Mouse (Mus musculus): ENCODE results near the gene Syce2.
"Not testable (repeated sequence)": the region's sequence is repeated elsewhere in the genome, so short reads cannot be mapped to it uniquely, and the experiment has no call there.

The Syce2 gene

DNA sequence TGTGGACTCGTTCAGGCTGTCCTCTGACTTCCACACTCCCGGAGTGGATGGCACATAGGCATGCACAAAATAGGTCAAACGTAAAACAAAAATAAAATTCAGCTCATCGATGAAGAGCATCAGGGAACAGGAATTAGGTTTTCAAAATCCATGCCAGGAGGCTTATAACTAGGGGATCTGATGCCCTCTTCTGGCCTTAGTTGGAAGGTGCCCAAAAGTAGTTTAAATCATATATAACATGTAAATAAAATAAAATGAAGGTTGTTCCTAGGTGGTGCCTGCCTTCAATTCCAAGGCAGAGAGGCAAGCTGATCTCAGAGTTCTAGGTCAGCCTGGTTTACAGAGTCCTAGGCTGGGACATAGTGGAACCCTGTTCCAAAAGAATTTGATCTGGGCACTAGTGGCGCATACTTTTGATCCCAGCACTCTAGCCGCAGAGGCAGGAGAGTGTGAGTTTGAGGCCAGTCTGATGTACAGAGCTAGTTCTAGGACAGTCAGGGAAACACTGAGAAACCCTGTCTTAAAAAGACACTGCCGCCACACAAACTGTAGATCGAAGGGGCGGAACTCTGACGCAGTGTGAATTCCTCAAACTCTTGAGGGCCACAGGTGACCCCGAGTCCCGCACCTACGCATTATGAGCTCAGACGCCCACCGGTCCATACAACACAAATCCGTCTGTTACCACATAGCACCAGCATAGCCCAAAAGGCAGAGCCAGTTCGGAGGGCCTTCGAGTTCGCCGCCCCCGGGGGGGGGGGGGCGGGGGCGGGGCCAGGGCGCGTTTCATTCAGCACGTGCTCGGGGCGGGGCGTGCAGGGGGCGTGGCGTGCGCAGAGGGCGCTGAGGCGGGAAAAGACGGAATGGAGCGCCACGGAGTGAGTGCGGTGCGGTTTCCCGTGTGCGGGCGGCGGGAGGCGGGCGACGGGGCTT, at the start of gene Syce2:
Gene Syce2, plus strand, starts transcription at position 736 of the 933 bp plus-strand sequence.
- no peak for DNase-seq (ENCODE audit: extremely low read depth, insufficient read length, low spot score)

DNA sequence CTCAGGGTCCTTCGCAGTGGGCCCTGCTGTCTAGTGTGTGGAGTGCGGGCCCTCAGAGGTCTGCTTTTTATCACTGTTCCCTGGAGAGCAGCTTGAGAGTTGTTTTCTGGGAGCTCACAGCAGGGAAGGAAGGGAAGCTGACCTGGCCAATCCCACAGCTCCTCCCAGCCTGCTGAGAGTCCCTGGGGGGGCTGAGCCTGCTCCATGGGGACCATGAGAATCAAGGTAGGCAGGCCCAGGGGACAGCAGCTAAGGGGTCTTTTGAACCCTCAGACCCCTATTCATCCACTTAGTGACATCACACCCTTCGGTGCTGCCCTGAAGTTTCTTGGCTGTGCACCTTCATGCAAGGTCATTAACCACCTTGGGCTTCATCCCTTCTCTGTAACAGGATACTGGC, 49.2 kb upstream of the Syce2 start, which contains the start of gene Dand5:
Gene Dand5, minus strand, starts transcription at position 101 of the 400 bp plus-strand sequence.
- DNase-seq (ENCODE audit: extremely low read depth, insufficient read length, low spot score) = no peak

DNA sequence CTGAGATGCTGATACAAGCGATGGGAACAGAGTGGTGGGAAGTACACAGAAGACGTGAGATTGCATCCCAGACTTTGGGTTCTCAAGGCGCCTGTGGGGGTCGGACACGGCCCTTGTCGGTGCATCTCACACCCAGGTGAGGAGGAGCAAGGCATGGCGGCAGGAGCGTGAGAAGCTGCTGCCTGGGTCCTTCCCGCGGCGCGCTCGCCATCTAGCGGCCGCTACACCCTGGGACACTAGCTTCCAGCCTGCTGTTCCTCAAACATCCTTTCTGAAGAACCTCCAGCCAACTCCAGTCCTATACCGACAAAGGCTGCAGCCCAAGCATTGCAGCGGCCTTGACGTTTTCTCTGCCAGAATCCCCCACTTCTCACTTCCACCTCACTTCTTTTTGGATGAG, 48.3 kb upstream of the Syce2 start:
- peak; percentile 79 for DNase-seq (ENCODE audit: extremely low read depth, insufficient read length, low spot score)

DNA sequence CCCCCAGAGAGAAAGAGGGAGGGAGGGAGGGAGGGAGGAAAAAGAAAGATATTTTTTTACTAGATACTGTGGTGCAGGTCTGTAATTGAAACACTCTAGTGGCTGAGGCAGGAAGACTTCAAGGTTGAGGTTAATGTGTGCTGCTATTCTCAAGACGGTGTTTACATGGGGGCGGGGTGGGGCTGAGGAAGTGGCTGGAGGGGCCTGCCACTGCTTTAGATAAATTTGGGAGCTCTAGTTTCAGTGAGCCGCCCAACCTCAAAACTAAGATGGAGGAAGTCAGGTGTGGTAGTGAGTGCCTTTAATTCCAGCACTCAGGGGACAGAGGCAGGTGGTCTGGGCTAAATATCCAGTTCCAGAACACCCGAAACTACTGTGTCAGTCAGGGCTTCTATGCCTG, 46.3 kb upstream of the Syce2 start:
- DNase-seq (ENCODE audit: extremely low read depth, insufficient read length, low spot score) = no peak

DNA sequence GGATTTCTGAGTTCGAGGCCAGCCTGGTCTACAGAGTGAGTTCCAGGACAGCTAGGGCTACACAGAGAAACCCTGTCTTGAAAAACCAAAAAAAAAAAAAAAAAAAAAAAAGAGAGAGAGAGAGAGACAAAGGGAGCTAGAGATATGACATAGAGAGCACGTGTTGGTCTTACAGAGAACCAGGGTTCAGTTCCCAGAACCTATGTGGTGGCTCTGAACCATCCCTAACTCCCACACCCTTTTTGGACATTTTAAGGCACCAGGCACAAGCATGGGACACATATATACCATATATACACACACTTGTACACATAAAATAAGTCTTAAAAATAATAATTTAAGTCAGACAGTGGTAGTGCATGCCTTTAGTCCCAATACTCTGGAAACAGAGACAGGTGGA, 45.4 kb upstream of the Syce2 start:
- not testable (repeated sequence) for DNase-seq (ENCODE audit: extremely low read depth, insufficient read length, low spot score)

DNA sequence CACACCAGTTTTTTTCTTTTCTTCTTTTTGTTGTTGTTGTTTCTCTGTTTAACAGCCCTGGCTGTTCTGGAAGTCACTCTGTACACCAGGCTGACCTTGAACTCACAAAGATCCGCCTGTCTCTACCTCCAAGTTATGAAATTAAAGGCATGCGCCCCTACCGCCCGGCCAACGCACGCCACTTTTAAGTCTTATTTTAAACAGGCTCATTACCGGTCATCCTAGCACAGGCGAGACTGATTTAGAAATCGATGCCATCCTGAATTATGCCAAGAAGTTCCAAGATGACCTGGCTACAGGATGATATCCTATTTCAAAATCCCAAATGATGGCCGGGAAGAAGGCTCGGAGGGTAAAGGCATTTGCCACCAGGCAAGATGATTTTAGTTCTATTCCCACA, 40.4 kb upstream of the Syce2 start, which contains the start of gene Gadd45gip1:
Gene Gadd45gip1, plus strand, starts transcription at position 33 of the 400 bp plus-strand sequence.
- DNase-seq (ENCODE audit: extremely low read depth, insufficient read length, low spot score) = peak; percentile 57

DNA sequence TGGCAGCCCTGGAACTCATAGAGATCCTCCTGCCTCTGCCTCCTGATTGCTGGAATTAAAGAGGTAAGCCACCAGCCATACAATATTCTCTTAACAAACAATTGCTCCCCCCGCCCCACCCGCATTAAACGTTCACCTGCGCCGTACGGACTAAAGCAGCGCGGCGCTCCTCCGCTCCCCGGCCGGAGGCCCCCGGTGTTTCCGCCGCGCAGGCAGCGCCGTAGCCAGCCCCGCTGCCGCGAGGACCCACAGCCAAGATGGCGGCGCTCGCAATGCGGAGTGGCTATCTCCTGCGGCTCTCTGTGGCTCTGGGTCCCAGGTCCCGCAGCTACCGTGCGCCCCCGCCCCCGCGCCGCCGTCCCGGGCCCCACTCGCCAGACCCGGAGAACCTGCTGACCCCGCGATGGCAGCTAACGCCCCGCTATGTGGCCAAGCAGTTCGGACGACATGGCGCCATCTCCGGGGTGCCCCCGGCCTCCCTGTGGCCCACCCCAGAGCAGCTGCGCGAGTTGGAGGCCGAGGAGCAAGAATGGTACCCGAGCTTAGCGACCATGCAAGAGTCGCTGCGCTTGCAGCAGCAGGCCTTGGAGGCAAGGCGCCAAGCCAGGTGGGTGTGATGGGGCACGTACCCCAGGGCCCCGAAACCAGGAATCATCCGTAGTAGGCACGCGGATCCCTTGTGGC, 39.7 kb upstream of the Syce2 start:
- DNase-seq (ENCODE audit: extremely low read depth, insufficient read length, low spot score) = peak; percentile 83

DNA sequence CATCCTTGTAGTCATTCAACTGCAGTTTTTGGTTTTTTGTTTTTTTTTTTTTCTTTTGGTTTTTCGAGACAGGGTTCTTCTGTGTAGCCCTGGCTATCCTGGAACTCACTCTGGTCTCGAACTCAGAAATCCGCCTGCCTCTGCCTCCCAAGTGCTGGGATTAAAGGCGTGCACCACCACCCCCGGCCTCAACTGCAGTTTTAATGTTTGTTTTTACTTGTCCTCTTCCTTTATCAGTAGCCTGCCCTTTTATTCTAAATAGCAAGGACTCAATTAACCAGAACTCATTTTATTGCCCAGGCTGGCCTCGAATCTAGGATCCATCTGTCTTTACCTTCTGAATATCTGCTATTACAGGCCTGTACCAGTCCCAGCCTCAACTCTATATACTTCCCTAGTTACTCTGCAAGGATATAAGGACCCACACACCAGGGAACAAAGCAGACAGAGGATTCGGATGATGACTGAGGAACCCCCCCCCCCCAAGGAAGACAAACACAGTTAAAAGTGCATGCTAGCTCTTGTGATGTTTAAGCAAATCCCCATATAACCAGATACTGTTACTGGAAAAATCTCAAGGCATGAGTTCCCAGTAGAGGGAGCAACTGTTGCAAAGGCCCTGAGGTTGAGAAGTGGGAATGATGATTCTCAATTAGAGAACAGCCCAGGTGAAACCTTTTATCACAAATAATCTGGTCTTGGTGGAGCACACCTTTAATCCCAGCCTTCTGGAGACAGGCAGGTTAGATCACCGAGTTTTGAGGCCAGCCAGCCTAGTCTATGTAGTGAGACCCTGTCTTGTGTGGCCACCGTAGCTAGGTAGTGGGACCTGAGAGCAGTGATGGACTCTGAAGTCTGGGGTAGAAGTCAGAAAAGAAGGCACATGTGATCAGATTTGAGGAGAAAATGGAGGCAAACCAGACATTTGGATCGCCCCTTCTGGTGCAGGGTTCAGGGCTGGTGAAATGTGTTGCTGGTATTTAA, 38.9 kb upstream of the Syce2 start:
- no peak for DNase-seq (ENCODE audit: extremely low read depth, insufficient read length, low spot score)

DNA sequence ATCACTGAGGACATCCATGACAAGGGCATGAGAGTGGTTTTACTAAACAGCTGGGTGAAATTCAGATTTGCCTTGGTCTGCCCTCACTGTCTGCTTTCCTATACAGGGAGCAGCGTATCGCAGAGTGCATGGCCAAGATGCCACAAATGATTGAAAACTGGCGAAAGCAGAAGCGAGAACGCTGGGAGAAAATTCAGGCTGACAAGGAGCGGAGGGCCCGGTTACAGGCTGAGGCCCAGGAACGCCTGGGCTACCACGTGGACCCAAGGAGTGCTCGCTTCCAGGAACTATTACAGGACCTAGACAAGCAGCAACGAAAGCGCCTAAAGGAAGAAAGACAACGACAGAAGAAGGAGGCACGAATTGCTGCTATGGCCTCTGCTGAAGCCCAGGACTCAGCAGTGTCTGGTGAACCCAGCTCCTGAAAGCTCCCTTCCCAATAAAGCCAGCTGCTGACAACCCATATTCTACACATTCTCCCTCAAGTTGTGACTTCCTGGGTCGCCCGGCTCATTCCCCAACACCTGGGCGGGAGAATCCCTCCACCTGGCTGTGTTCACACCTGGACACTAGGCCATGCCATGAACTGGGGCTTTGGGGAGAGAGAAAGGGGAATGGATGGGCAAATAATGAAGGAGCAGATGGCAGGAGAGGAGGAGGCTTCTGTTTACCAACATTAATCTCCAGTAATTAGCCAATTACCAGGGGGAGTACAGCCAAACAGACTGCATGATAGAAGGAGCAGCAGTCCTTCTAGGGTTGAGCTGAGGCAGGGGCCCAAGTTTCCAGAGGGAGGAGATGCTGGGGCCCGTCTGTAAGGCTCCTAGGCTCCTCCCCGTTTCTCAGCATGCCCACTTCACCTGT, 37.7 kb upstream of the Syce2 start:
- DNase-seq (ENCODE audit: extremely low read depth, insufficient read length, low spot score) = no peak

DNA sequence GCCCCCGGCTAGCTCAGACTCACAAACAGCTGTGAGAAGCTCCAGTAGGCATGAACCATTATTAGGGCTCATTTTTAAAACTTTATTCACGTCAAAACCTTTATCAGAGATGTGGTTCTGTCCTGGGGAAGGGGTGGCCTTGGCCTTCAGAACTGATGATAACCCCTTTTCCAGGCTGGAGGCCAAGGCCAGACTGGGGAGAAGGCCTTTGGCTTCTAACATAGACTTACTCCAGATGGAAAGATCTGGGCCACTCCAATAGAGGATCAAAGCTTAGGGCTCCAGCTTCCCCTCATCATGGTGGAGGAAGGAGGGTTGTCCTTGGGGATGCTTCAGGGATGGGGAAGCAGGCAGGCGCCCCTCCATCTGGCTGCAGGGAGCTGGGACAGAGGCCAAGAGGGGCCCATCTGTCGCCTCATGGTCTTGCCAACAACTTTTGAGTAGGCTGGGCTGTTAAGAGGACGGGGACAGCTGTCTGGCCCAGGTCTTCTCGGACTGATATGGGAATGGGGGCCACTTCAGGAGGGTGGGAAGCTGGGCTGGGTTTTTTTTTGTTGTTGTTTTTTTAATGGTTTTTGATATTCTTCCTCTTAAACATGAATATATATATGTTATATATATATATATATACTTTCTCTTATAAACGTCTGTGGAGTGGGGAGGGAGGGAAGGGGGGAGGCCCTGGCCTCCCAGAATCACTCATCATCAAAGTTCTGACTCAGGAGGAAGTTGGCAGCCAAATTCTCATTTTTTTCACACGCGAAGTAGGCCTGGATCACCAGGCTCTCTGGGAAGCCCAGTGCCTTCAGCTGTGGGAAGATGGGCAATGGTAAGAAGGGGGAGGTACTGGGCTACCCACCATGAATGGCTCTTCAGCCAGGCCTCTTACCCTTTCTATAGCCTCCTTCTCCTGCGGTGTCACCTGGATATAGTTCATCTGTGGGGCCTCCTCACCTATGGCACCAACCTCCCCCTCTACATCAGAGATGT, 36.8 kb upstream of the Syce2 start:
- no peak for DNase-seq (ENCODE audit: extremely low read depth, insufficient read length, low spot score)

DNA sequence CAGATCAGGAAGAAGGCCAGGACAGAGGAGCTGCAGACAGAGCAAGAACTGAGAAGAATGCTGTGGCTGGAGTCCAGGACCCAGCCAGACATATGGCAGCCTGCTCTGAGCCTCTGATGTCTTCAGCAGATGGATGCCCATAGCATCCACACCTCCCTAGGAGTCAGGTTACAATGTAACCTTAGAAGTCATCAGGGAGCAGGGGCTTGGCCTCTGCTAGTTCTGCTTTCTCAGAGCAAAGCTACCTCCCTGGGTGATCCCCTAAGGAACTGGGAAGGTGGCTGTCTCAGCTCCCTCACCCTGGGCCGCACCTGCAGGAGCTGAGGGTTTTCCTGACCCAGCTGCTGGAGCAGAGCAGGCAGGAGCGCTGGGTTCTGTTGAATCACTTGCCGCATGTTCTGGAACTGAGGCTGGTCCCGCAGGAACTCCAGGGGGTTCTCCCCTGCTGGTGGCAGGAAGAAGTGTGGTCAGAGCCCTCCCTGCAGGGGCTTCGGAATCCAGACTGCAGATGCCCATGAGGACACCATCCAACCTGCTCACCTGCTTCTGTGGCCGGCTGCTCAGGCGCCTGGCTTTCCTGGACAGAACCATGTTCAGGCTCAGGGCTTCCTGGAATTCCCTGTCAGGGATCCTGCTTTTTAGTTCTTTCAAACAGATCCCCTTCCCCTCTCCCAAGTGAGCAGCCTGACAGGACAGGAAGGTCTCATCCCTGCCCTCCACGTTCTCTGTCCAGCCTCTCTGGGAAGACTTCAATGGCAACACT, 34.6 kb upstream of the Syce2 start:
- DNase-seq (ENCODE audit: extremely low read depth, insufficient read length, low spot score) = no peak

DNA sequence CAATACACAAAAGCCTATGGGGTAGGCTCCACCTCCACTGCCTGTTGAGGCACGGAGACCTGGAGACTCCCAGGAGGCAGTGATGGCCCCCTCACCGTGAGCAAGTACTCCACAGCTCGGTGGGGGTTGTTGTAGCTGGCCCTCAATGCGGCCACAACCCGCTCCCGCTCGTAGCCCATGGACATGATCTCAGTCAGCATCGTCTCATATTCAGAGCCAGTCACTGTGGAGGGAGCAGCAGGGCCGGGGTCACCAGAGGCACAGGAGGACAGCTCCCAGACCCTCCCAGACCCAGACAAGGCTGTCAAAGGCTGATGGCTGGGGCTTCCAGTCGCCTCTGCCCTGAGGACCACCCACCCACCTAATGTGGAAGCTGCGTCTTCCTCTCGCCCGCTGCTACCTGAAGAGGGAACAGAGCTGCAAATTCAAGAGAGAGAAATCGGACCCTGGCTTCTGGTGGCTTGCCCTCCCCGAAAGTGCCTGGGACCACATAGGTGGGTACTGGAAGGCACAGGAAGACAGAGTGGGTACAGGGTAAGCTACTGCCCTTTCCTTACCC, 33.9 kb upstream of the Syce2 start:
- no peak for DNase-seq (ENCODE audit: extremely low read depth, insufficient read length, low spot score)

DNA sequence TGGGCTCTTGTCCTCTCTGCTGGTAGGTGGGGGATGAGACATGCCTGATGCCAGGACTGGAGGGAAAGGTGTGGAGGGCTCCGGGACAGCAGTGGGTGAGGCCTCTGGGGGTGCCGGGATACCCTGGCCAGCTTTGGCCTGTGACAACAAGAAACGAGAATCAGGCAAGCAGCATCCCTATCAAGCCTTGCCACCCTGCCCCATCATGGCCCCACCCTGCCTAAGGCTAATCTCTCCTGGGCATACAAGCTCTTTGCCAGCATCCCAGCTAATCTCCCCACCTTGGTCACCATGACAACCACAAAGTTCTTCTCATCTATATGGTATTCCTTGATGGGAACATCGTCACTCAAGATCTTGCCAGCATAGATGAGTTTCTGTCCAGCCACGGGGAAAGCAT, 33.4 kb upstream of the Syce2 start:
- no peak for DNase-seq (ENCODE audit: extremely low read depth, insufficient read length, low spot score)

DNA sequence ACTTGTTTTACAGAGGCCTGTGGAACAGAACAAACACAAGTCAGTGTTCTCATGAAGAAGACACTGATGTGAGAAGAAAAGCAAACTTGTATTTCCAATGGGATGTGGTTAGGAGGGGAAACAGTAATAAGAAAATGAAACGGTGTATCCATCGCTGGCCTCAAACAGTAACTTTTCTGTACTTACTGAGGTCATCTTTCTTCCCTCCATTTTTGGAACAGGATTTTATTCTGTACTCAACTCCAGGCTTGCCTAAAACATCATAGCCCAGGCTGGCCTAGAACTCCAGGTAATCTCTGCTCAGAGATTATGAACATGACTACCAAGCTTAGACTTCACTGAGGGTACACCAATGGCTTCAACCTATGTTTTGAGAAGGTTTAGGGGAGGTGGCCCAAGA, 32.5 kb upstream of the Syce2 start:
- no peak for DNase-seq (ENCODE audit: extremely low read depth, insufficient read length, low spot score)

DNA sequence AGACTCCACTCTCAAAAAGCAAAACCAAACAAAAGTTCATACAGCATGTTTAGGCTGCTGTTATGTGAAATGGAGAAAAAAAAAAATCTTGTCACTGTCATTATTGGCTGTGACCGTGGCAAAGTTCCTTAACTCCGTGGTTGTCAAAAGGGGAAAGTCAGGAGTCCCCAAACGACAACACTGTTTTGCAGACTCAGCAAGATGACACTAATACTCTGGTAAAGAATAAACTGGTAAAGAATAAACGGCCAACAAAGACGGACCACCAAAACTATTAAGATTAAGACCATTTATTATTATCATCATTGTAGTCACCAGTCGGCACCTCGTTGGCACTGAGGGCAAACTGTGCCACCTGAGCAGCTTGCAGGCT, 32.0 kb upstream of the Syce2 start:
- no peak for DNase-seq (ENCODE audit: extremely low read depth, insufficient read length, low spot score)

DNA sequence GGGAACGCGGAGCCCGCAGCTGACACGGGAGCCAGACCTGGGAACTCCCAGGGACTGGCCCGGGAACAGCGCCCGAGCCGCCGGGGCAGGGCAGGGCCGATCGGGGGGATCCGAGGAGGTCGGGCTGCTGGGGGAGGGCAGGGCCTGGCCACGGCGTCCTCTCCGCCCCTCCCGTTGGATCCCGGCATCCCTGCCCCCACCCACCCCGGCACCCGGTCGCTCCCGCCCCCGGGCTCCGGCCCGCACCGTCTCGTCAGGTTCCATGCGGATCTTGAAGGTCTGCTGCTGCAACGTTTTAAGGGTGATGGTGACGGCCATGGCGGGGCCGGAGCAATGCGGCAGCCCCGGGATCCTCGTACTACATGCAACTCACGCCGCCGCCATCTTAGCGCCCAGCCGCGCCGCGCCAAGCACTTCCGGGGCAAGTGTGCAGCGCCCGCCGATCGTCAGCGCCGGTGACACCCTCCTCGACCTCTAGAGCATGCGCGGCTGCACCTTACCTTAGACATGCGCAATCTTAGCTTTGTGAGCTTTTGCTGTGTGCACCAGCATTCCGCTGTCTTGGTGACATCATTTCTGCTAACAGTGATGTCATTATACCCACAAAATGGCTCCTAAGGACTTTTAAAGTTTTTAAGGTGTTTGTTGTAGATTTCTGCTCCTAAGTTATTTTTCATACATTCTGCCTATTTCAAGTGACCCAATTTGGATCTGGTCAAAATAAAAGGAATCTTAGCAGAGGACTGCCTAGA, 31.5 kb upstream of the Syce2 start, which contains the start of gene Rad23a:
Gene Rad23a, minus strand, starts transcription at position 418 of the 752 bp plus-strand sequence.
- DNase-seq (ENCODE audit: extremely low read depth, insufficient read length, low spot score) = peak; percentile 95

DNA sequence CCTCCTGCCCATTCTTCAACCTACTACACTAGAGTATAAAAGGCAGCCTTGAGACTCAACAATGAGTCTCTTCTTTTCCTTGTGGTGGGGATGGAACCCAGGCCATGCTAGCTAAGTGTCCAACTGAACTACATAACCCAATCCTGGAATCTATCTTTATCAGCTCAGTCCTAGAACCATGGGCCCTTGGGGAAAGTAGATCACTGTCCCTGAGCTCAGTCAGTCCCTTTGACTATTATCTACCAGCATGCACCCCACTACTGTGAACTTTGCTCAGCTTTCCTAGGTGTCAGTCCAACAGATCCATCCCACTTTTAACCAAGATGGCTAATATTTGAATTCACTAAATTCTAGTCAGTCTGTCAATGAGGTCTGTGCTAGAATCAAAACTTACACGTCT, 30.4 kb upstream of the Syce2 start:
- DNase-seq (ENCODE audit: extremely low read depth, insufficient read length, low spot score) = no peak
